Mouse (Mus musculus) frontal cortex, postnatal 25 days (tissue): ENCODE data around the gene Vill.

ENCODE experiments used
- DNase-seq, 2 experiments: peaks; one replicate each; pipeline ENCODE4 v3.0.0; 2022; ENCODE audit warnings: low spot score in 2 of 2

Gene Vill

GRCm38 (mm10) chr9:119034676-119035665 lies 17.6 kb upstream of the Vill start:
- no peak for DNase-seq

- DNase-seq, result no peak
Measured at GRCm38 (mm10) chr9:119035836-119036235, 16.7 kb upstream of the Vill start.

GRCm38 (mm10) chr9:119037076-119037730 lies 15.4 kb upstream of the Vill start:
- DNase-seq, result no peak

GRCm38 (mm10) chr9:119038574-119038973 lies 14.0 kb upstream of the Vill start:
- no peak for DNase-seq

- DNase-seq, result no peak
Measured at GRCm38 (mm10) chr9:119040101-119040775, 12.3 kb upstream of the Vill start.

- DNase-seq, result no peak
Measured at GRCm38 (mm10) chr9:119048182-119048903, 4.2 kb upstream of the Vill start.

GRCm38 (mm10) chr9:119051158-119051557 lies 1.4 kb upstream of the Vill start:
- DNase-seq, result no peak

GRCm38 (mm10) chr9:119053964-119054576 lies 1.5 kb downstream of the Vill start:
- DNase-seq, result no peak

- no peak for DNase-seq
Measured at GRCm38 (mm10) chr9:119055336-119055735, 2.8 kb downstream of the Vill start.

- no peak for DNase-seq
Measured at GRCm38 (mm10) chr9:119058245-119058644, 5.7 kb downstream of the Vill start.

GRCm38 (mm10) chr9:119060701-119061100 lies 8.1 kb downstream of the Vill start:
- no peak for DNase-seq

GRCm38 (mm10) chr9:119063036-119063644 lies 10.6 kb downstream of the Vill start:
- no peak for DNase-seq

GRCm38 (mm10) chr9:119064296-119064695 lies 11.7 kb downstream of the Vill start:
- no peak for DNase-seq

- DNase-seq, result peak; percentile 80 to 85
Measured at GRCm38 (mm10) chr9:119067601-119068000, 15.0 kb downstream of the Vill start.

GRCm38 (mm10) chr9:119068266-119068665 lies 15.7 kb downstream of the Vill start:
- no peak for DNase-seq

- no peak for DNase-seq
Measured at GRCm38 (mm10) chr9:119070173-119070825, 17.7 kb downstream of the Vill start.

GRCm38 (mm10) chr9:119071786-119072185 lies 19.2 kb downstream of the Vill start:
- DNase-seq, result no peak

GRCm38 (mm10) chr9:119073184-119073895 lies 20.8 kb downstream of the Vill start:
- DNase-seq, result no peak

- no peak for DNase-seq
Measured at GRCm38 (mm10) chr9:119075685-119076084, 23.1 kb downstream of the Vill start.
